Mouse (Mus musculus): ENCODE results near the gene Ncoa3.

The Ncoa3 gene

GRCm38 (mm10) chr2:166092412-166092811 is 100.0 kb downstream of the Ncoa3 start:
- no peak for ATAC-seq (ENCODE audit: insufficient number of reproducible peaks, low FRiP score, low TSS enrichment)

GRCm38 (mm10) chr2:166096300-166096699 is 103.9 kb downstream of the Ncoa3 start:
- no peak for ATAC-seq (ENCODE audit: insufficient number of reproducible peaks, low FRiP score, low TSS enrichment)

GRCm38 (mm10) chr2:166096834-166097233 is 104.4 kb downstream of the Ncoa3 start:
- ATAC-seq (ENCODE audit: insufficient number of reproducible peaks, low FRiP score, low TSS enrichment), result no peak

GRCm38 (mm10) chr2:166097443-166098291 is 105.2 kb downstream of the Ncoa3 start:
- no peak for ATAC-seq (ENCODE audit: insufficient number of reproducible peaks, low FRiP score, low TSS enrichment)

GRCm38 (mm10) chr2:166098292-166098933 is 106.0 kb downstream of the Ncoa3 start:
- ATAC-seq (ENCODE audit: insufficient number of reproducible peaks, low FRiP score, low TSS enrichment), result no peak

GRCm38 (mm10) chr2:166100309-166101262 is 108.2 kb downstream of the Ncoa3 start:
- ATAC-seq (ENCODE audit: insufficient number of reproducible peaks, low FRiP score, low TSS enrichment), result no peak

GRCm38 (mm10) chr2:166102893-166103292 is 110.5 kb downstream of the Ncoa3 start:
- no peak for ATAC-seq (ENCODE audit: insufficient number of reproducible peaks, low FRiP score, low TSS enrichment)

GRCm38 (mm10) chr2:166105911-166106310 is 113.5 kb downstream of the Ncoa3 start:
- no peak for ATAC-seq (ENCODE audit: insufficient number of reproducible peaks, low FRiP score, low TSS enrichment)

- no peak for ATAC-seq (ENCODE audit: insufficient number of reproducible peaks, low FRiP score, low TSS enrichment)
These were observed 114.2 kb downstream of the Ncoa3 start for GRCm38 (mm10) chr2:166106631-166107030.

GRCm38 (mm10) chr2:166107911-166108310 is 115.5 kb downstream of the Ncoa3 start:
- ATAC-seq (ENCODE audit: insufficient number of reproducible peaks, low FRiP score, low TSS enrichment), result no peak

- no peak for ATAC-seq (ENCODE audit: insufficient number of reproducible peaks, low FRiP score, low TSS enrichment)
These were observed 115.9 kb downstream of the Ncoa3 start for GRCm38 (mm10) chr2:166108326-166108725.

- ATAC-seq (ENCODE audit: insufficient number of reproducible peaks, low FRiP score, low TSS enrichment), result no peak
These were observed 118.3 kb downstream of the Ncoa3 start for GRCm38 (mm10) chr2:166110764-166111163.

GRCm38 (mm10) chr2:166111238-166111637 is 118.8 kb downstream of the Ncoa3 start:
- ATAC-seq (ENCODE audit: insufficient number of reproducible peaks, low FRiP score, low TSS enrichment), result no peak

GRCm38 (mm10) chr2:166111831-166112250 is 119.4 kb downstream of the Ncoa3 start:
- no peak for ATAC-seq (ENCODE audit: insufficient number of reproducible peaks, low FRiP score, low TSS enrichment)

GRCm38 (mm10) chr2:166112986-166113385 is 120.5 kb downstream of the Ncoa3 start:
- no peak for ATAC-seq (ENCODE audit: insufficient number of reproducible peaks, low FRiP score, low TSS enrichment)

GRCm38 (mm10) chr2:166115571-166116277 is 123.3 kb downstream of the Ncoa3 start:
- ATAC-seq (ENCODE audit: insufficient number of reproducible peaks, low FRiP score, low TSS enrichment), result no peak

- ATAC-seq (ENCODE audit: insufficient number of reproducible peaks, low FRiP score, low TSS enrichment), result no peak
These were observed 123.8 kb downstream of the Ncoa3 start for GRCm38 (mm10) chr2:166116278-166116608.

- ATAC-seq (ENCODE audit: insufficient number of reproducible peaks, low FRiP score, low TSS enrichment), result no peak
These were observed 124.3 kb downstream of the Ncoa3 start for GRCm38 (mm10) chr2:166116704-166117103.

- no peak for ATAC-seq (ENCODE audit: insufficient number of reproducible peaks, low FRiP score, low TSS enrichment)
These were observed 127.6 kb downstream of the Ncoa3 start for GRCm38 (mm10) chr2:166119992-166120391.
